In genomic region chr15:7135982-7136562, GRCm38 (mm10) we compare ENCODE assay signal across 23 mouse cellular contexts.
"Had no signal": no experiment of that assay in that cellular context is flagged by ENCODE, and none has a peak within 500 bp of the region (broad histone marks: within the 10 kb centered on the region; RNA-seq: fewer than 3 reads in every experiment).

No protein-coding gene starts in this region.

- H3K9me3 ChIP-seq: heart, embryonic 13.5 days; heart, embryonic 15.5 days; hindbrain, embryonic 13.5 days; hindbrain, embryonic 15.5 days; limb, embryonic 10.5 days; limb, embryonic 12.5 days; liver, embryonic 12.5 days had no signal

- H3K4me2 ChIP-seq: heart, embryonic 11.5 days; heart, embryonic 13.5 days; heart, embryonic 15.5 days; hindbrain, embryonic 13.5 days; hindbrain, embryonic 15.5 days; limb, embryonic 12.5 days; liver, embryonic 12.5 days had no signal

- H3K4me3 ChIP-seq: heart, adult 2 months; heart, embryonic 13.5 days; heart, embryonic 15.5 days; hindbrain, embryonic 13.5 days; hindbrain, embryonic 15.5 days; layer of hippocampus, adult 2 months; left cerebral cortex, adult 2 months; limb, embryonic 10.5 days; limb, embryonic 12.5 days; liver, embryonic 12.5 days had no signal

- DNase-seq: gastrocnemius, postnatal 10 days; gastrocnemius, postnatal 25 days; heart, postnatal 14 days; heart, postnatal 36 days; kidney, adult 18-20 months; kidney, adult 8-10 months; kidney, postnatal 10 days; kidney, postnatal 25 days; kidney, postnatal 4 days had no signal

- H3K9ac ChIP-seq: heart, embryonic 13.5 days; heart, embryonic 15.5 days; hindbrain, embryonic 13.5 days; hindbrain, embryonic 15.5 days; limb, embryonic 12.5 days; liver, embryonic 12.5 days; liver, embryonic 14.5 days had no signal

- ATAC-seq: hindbrain, postnatal 0 days; intestine, postnatal 0 days had no signal

- H3K27ac ChIP-seq: heart, adult 2 months; heart, embryonic 13.5 days; heart, embryonic 15.5 days; hindbrain, embryonic 13.5 days; hindbrain, embryonic 15.5 days; hindbrain, postnatal 0 days; layer of hippocampus, adult 2 months; left cerebral cortex, adult 2 months; limb, embryonic 10.5 days; limb, embryonic 12.5 days; liver, embryonic 12.5 days; liver, embryonic 14.5 days had no signal

- H3K27me3 ChIP-seq: heart, embryonic 13.5 days; heart, embryonic 15.5 days; hindbrain, embryonic 15.5 days; limb, embryonic 12.5 days had no signal

- H3K36me3 ChIP-seq: heart, embryonic 13.5 days; heart, embryonic 15.5 days; hindbrain, embryonic 13.5 days; hindbrain, embryonic 15.5 days; liver, embryonic 12.5 days had no signal
